Mouse (Mus musculus): ENCODE data around the gene Syt14. TPM values are rescaled to one million over a fixed set of nuclear protein-coding genes. Genes with fewer than 3 reads are reported as not detected.

The Syt14 gene
- total RNA-seq, 1 experiment, result 8.5 TPM

- Histone ChIP-seq H3K27ac (ENCODE audit: insufficient read depth, low read depth, low read length, poor library complexity, severe bottlenecking) (no peak overlapping the region), H3K4me3 (ENCODE audit: insufficient read depth in 1 of 2, low read depth in 1 of 2, low read length in 2 of 2, poor library complexity in 1 of 2, severe bottlenecking in 1 of 2) (no peak overlapping the region)
- in situ Hi-C loops (cut with MboI; ENCODE audit: low sequenced_read_pairs in 2 of 2, unreplicated experiment in 2 of 2), result no loop called here
Measured at GRCm38 (mm10) chr1:192937956-192938355, 97.6 kb downstream of the Syt14 start.

GRCm38 (mm10) chr1:192931797-192932196 is 103.8 kb downstream of the Syt14 start:
- Histone ChIP-seq H3K4me1 (ENCODE audit: control insufficient read depth in 2 of 2, insufficient read depth in 2 of 2, low read length in 2 of 2, poor library complexity in 1 of 2) (no peaks in the 10 kb centered on the region), H3K36me3 (ENCODE audit: control insufficient read depth, insufficient read depth, low read length, poor library complexity, severe bottlenecking) (peaks cover 3% of the 10 kb centered on the region), H3K4me3 (ENCODE audit: insufficient read depth in 1 of 2, low read depth in 1 of 2, low read length in 2 of 2, poor library complexity in 1 of 2, severe bottlenecking in 1 of 2) (no peak overlapping the region), H3K9me3 (ENCODE audit: control insufficient read depth, insufficient read depth, low read depth, low read length) (no peaks in the 10 kb centered on the region), H3K9ac (ENCODE audit: insufficient read depth, low read depth, low read length, poor library complexity, severe bottlenecking) (no peak overlapping the region), H3K27ac (ENCODE audit: insufficient read depth, low read depth, low read length, poor library complexity, severe bottlenecking) (no peak overlapping the region)
- in situ Hi-C loops (cut with MboI; ENCODE audit: low sequenced_read_pairs in 2 of 2, unreplicated experiment in 2 of 2), result no loop called here
- no peak for TF ChIP-seq ZC3H11A (IDR thresholded peaks at IDR 0.05; ENCODE audit: borderline replicate concordance, low read depth, low read length)
- no peak for DNase-seq (ENCODE audit: low read depth, low spot score)

More at GRCm38 (mm10) chr1:192937956-192938355, 97.6 kb downstream of the Syt14 start:
- H3K4me1 ChIP-seq (ENCODE audit: control insufficient read depth in 2 of 2, insufficient read depth in 2 of 2, low read length in 2 of 2, poor library complexity in 1 of 2), result no peaks in the 10 kb centered on the region
- DNase-seq (ENCODE audit: low read depth, low spot score), result no peak
- no peaks in the 10 kb centered on the region; the same call in 1 of the 2 replicates for H3K36me3 ChIP-seq (ENCODE audit: control insufficient read depth, insufficient read depth, low read length, poor library complexity, severe bottlenecking)
- no peaks in the 10 kb centered on the region for H3K9me3 ChIP-seq (ENCODE audit: control insufficient read depth, insufficient read depth, low read depth, low read length)
- H3K9ac ChIP-seq (ENCODE audit: insufficient read depth, low read depth, low read length, poor library complexity, severe bottlenecking), result no peak overlapping the region
- no peak for TF ChIP-seq HCFC1 (IDR thresholded peaks at IDR 0.05; ENCODE audit: borderline replicate concordance, insufficient read depth, low read length)
- TF ChIP-seq MAFK (IDR thresholded peaks at IDR 0.05; ENCODE audit: insufficient read depth, low read depth, low read length), result no peak
- no peak for TF ChIP-seq CHD2 (IDR thresholded peaks at IDR 0.05; ENCODE audit: low read depth, low read length)
- TF ChIP-seq ZNF384 (IDR thresholded peaks at IDR 0.05; ENCODE audit: low read depth, low read length), result no peak
- no peak for TF ChIP-seq ZC3H11A (IDR thresholded peaks at IDR 0.05; ENCODE audit: borderline replicate concordance, low read depth, low read length)

GRCm38 (mm10) chr1:192912101-192912728 is 123.4 kb downstream of the Syt14 start:
- Histone ChIP-seq H3K4me1 (ENCODE audit: control insufficient read depth in 2 of 2, insufficient read depth in 2 of 2, low read length in 2 of 2, poor library complexity in 1 of 2) (no peaks in the 10 kb centered on the region), H3K9me3 (ENCODE audit: control insufficient read depth, insufficient read depth, low read depth, low read length) (peaks cover 1% of the 10 kb centered on the region; the same call in 1 of the 2 replicates), H3K4me3 (ENCODE audit: insufficient read depth in 1 of 2, low read depth in 1 of 2, low read length in 2 of 2, poor library complexity in 1 of 2, severe bottlenecking in 1 of 2) (no peak overlapping the region), H3K36me3 (ENCODE audit: control insufficient read depth, insufficient read depth, low read length, poor library complexity, severe bottlenecking) (no peaks in the 10 kb centered on the region), H3K9ac (ENCODE audit: insufficient read depth, low read depth, low read length, poor library complexity, severe bottlenecking) (no peak overlapping the region), H3K27ac (ENCODE audit: insufficient read depth, low read depth, low read length, poor library complexity, severe bottlenecking) (no peak overlapping the region)
- no peak for DNase-seq (ENCODE audit: low read depth, low spot score)
- TF ChIP-seq MAFK (IDR thresholded peaks at IDR 0.05; ENCODE audit: insufficient read depth, low read depth, low read length), result no peak
- TF ChIP-seq HCFC1 (IDR thresholded peaks at IDR 0.05; ENCODE audit: borderline replicate concordance, insufficient read depth, low read length), result no peak
- TF ChIP-seq ZC3H11A (IDR thresholded peaks at IDR 0.05; ENCODE audit: borderline replicate concordance, low read depth, low read length), result no peak
- TF ChIP-seq ZNF384 (IDR thresholded peaks at IDR 0.05; ENCODE audit: low read depth, low read length), result no peak
- no peak for TF ChIP-seq CHD2 (IDR thresholded peaks at IDR 0.05; ENCODE audit: low read depth, low read length)
- in situ Hi-C loops (cut with MboI; ENCODE audit: low sequenced_read_pairs in 2 of 2, unreplicated experiment in 2 of 2), result no loop called here

GRCm38 (mm10) chr1:192901516-192901915 is 134.1 kb downstream of the Syt14 start:
- H3K27ac ChIP-seq (ENCODE audit: insufficient read depth, low read depth, low read length, poor library complexity, severe bottlenecking), result no peak overlapping the region
- DNase-seq (ENCODE audit: low read depth, low spot score), result no peak
- no peaks in the 10 kb centered on the region for H3K4me1 ChIP-seq (ENCODE audit: control insufficient read depth in 2 of 2, insufficient read depth in 2 of 2, low read length in 2 of 2, poor library complexity in 1 of 2)
- H3K36me3 ChIP-seq (ENCODE audit: control insufficient read depth, insufficient read depth, low read length, poor library complexity, severe bottlenecking), result no peaks in the 10 kb centered on the region; the same call in 1 of the 2 replicates
- TF ChIP-seq ZNF384 (IDR thresholded peaks at IDR 0.05; ENCODE audit: low read depth, low read length) (no peak), CHD2 (IDR thresholded peaks at IDR 0.05; ENCODE audit: low read depth, low read length) (no peak), HCFC1 (IDR thresholded peaks at IDR 0.05; ENCODE audit: borderline replicate concordance, insufficient read depth, low read length) (no peak), MAFK (IDR thresholded peaks at IDR 0.05; ENCODE audit: insufficient read depth, low read depth, low read length) (no peak), ZC3H11A (IDR thresholded peaks at IDR 0.05; ENCODE audit: borderline replicate concordance, low read depth, low read length) (no peak)
- in situ Hi-C loops (cut with MboI; ENCODE audit: low sequenced_read_pairs in 2 of 2, unreplicated experiment in 2 of 2), result no loop called here
- no peaks in the 10 kb centered on the region for H3K9me3 ChIP-seq (ENCODE audit: control insufficient read depth, insufficient read depth, low read depth, low read length)
- no peak overlapping the region for H3K9ac ChIP-seq (ENCODE audit: insufficient read depth, low read depth, low read length, poor library complexity, severe bottlenecking)
- no peak overlapping the region for H3K4me3 ChIP-seq (ENCODE audit: insufficient read depth in 1 of 2, low read depth in 1 of 2, low read length in 2 of 2, poor library complexity in 1 of 2, severe bottlenecking in 1 of 2)

- no peaks in the 10 kb centered on the region; the same call in 1 of the 2 replicates for H3K36me3 ChIP-seq (ENCODE audit: control insufficient read depth, insufficient read depth, low read length, poor library complexity, severe bottlenecking)
- H3K27ac ChIP-seq (ENCODE audit: insufficient read depth, low read depth, low read length, poor library complexity, severe bottlenecking), result no peak overlapping the region
- no peaks in the 10 kb centered on the region for H3K9me3 ChIP-seq (ENCODE audit: control insufficient read depth, insufficient read depth, low read depth, low read length)
- in situ Hi-C loops (cut with MboI; ENCODE audit: low sequenced_read_pairs in 2 of 2, unreplicated experiment in 2 of 2), result no loop called here
- H3K9ac ChIP-seq (ENCODE audit: insufficient read depth, low read depth, low read length, poor library complexity, severe bottlenecking), result no peak overlapping the region
- no peak overlapping the region for H3K4me3 ChIP-seq (ENCODE audit: insufficient read depth in 1 of 2, low read depth in 1 of 2, low read length in 2 of 2, poor library complexity in 1 of 2, severe bottlenecking in 1 of 2)
- H3K4me1 ChIP-seq (ENCODE audit: control insufficient read depth in 2 of 2, insufficient read depth in 2 of 2, low read length in 2 of 2, poor library complexity in 1 of 2), result no peaks in the 10 kb centered on the region
- TF ChIP-seq ZNF384 (IDR thresholded peaks at IDR 0.05; ENCODE audit: low read depth, low read length) (no peak), CHD2 (IDR thresholded peaks at IDR 0.05; ENCODE audit: low read depth, low read length) (no peak), ZC3H11A (IDR thresholded peaks at IDR 0.05; ENCODE audit: borderline replicate concordance, low read depth, low read length) (no peak), MAFK (IDR thresholded peaks at IDR 0.05; ENCODE audit: insufficient read depth, low read depth, low read length) (no peak), HCFC1 (IDR thresholded peaks at IDR 0.05; ENCODE audit: borderline replicate concordance, insufficient read depth, low read length) (no peak)
- DNase-seq (ENCODE audit: low read depth, low spot score), result no peak
Measured at GRCm38 (mm10) chr1:192900913-192901312, 134.7 kb downstream of the Syt14 start.

Data from ES-E14 (cell line).